Mouse (Mus musculus) CH12.LX (cell line): ENCODE results near the gene Plppr5. TPM values are rescaled to one million over a fixed set of nuclear protein-coding genes. Genes with fewer than 3 reads are reported as not detected.

Experiments
- DNase-seq: peaks from one replicate; pipeline ENCODE4 v3.0.0-alpha.2; 2013; ENCODE audit errors: extremely low read depth
- H3K27ac ChIP-seq: 2 replicates; pipeline ENCODE4 v1.5.1; 2012; ENCODE audit warnings: low read depth, mild to moderate bottlenecking, control low read depth, moderate library complexity; ENCODE audit not compliant: insufficient read depth
- H3K27me3 ChIP-seq: replicated peaks from 2 replicates; pipeline ENCODE3; 2012; ENCODE audit warnings: inconsistent platforms
- H3K36me3 ChIP-seq, 2 experiments: replicated peaks in 1 of 2; 2 replicates each; pipeline versions ENCODE3 to v1.6.1; 2012; ENCODE audit warnings: inconsistent platforms in 1 of 2, low read length in 1 of 2, mild to moderate bottlenecking in 1 of 2, mixed read lengths in 1 of 2, moderate library complexity in 1 of 2; ENCODE audit not compliant: control insufficient read depth in 1 of 2, insufficient read depth in 1 of 2
- H3K4me1 ChIP-seq, 2 experiments: 2 replicates each; pipeline ENCODE4 v1.6.1; 2012; ENCODE audit warnings: inconsistent platforms in 1 of 2, moderate library complexity in 1 of 2; ENCODE audit not compliant: insufficient read depth in 2 of 2, control insufficient read depth in 1 of 2
- H3K4me2 ChIP-seq: 2 replicates; pipeline ENCODE4 v1.6.1; 2012; ENCODE audit warnings: low read depth, mild to moderate bottlenecking, control low read depth; ENCODE audit not compliant: poor library complexity, insufficient read depth, severe bottlenecking
- H3K4me3 ChIP-seq, 3 experiments: fragments of 150-350 bp in 1 of 3; sonication (generic) in 1 of 3; replicated peaks in 1 of 3; 2 replicates each; pipeline versions ENCODE3 to v1.5.1; 2011 to 2012; ENCODE audit warnings: low read depth in 2 of 3, low read length in 2 of 3, mild to moderate bottlenecking in 2 of 3, moderate library complexity in 2 of 3, control low read depth in 1 of 3, improper control_type of control experiment in 1 of 3, inconsistent platforms in 1 of 3, mixed read lengths in 1 of 3; ENCODE audit not compliant: poor library complexity in 1 of 3
- H3K79me2 ChIP-seq: replicated peaks from 2 replicates; pipeline ENCODE4 v1.6.1; 2012; ENCODE audit warnings: mild to moderate bottlenecking, moderate library complexity; ENCODE audit not compliant: control insufficient read depth, poor library complexity, insufficient read depth, severe bottlenecking; ENCODE audit errors: extremely low read depth
- H3K9ac ChIP-seq: 2 replicates; pipeline ENCODE4 v1.6.1; 2012; ENCODE audit warnings: low read depth, mild to moderate bottlenecking, control low read depth, moderate library complexity; ENCODE audit not compliant: insufficient read depth
- H3K9me3 ChIP-seq: replicated peaks from 2 replicates; pipeline ENCODE3; 2012; ENCODE audit warnings: low read length, inconsistent platforms, mixed read lengths
- CHD1 ChIP-seq: IDR thresholded peaks from 2 replicates; pipeline ENCODE4 v1.6.1; 2012; ENCODE audit warnings: low read depth, low read length, improper control_type of control experiment, inconsistent platforms
- CHD2 ChIP-seq: IDR thresholded peaks from 2 replicates; pipeline ENCODE4 v1.6.1; 2011; ENCODE audit warnings: low read length, improper control_type of control experiment
- E2F4 ChIP-seq: IDR thresholded peaks from 2 replicates; pipeline ENCODE4 v1.6.1; 2011; ENCODE audit warnings: low read depth, low read length, improper control_type of control experiment; ENCODE audit not compliant: insufficient replicate concordance
- EP300 ChIP-seq: IDR thresholded peaks from 2 replicates; pipeline ENCODE4 v1.6.1; 2011; ENCODE audit warnings: low read length, improper control_type of control experiment
- GABPA ChIP-seq: IDR thresholded peaks from 2 replicates; pipeline ENCODE4 v1.6.1; 2012; ENCODE audit warnings: low read depth, low read length, improper control_type of control experiment, inconsistent platforms; ENCODE audit not compliant: insufficient replicate concordance
- HCFC1 ChIP-seq: IDR thresholded peaks from 2 replicates; pipeline ENCODE4 v1.6.1; 2012; ENCODE audit warnings: low read depth, mild to moderate bottlenecking, inconsistent platforms, low read length, improper control_type of control experiment
- JUN ChIP-seq: IDR thresholded peaks from 2 replicates; pipeline ENCODE4 v1.6.1; 2011; ENCODE audit warnings: low read depth, mild to moderate bottlenecking, low read length, improper control_type of control experiment, moderate library complexity; ENCODE audit not compliant: insufficient read depth
- JUND ChIP-seq: conservative IDR thresholded peaks from 2 replicates; pipeline ENCODE4 v1.6.1; 2011; ENCODE audit warnings: low read depth, low read length, improper control_type of control experiment
- KAT2A ChIP-seq: IDR thresholded peaks from 2 replicates; pipeline ENCODE4 v1.6.1; 2012; ENCODE audit warnings: low read length, improper control_type of control experiment, inconsistent platforms; ENCODE audit not compliant: insufficient replicate concordance
- MAX ChIP-seq: IDR thresholded peaks from 2 replicates; pipeline ENCODE4 v1.6.1; 2011; ENCODE audit warnings: low read length, improper control_type of control experiment
- MAZ ChIP-seq: IDR thresholded peaks from 2 replicates; pipeline ENCODE4 v1.6.1; 2012; ENCODE audit warnings: low read depth, mild to moderate bottlenecking, inconsistent platforms, low read length, improper control_type of control experiment, moderate library complexity
- MEF2A ChIP-seq: IDR thresholded peaks from 2 replicates; pipeline ENCODE4 v1.6.1; 2014; ENCODE audit warnings: low read depth, mild to moderate bottlenecking, inconsistent platforms, low read length, improper control_type of control experiment, borderline replicate concordance
- MXI1 ChIP-seq: IDR thresholded peaks from 2 replicates; pipeline ENCODE4 v1.6.1; 2011; ENCODE audit warnings: mild to moderate bottlenecking, low read depth, low read length, improper control_type of control experiment
- NRF1 ChIP-seq: IDR thresholded peaks from 2 replicates; pipeline ENCODE4 v1.6.1; 2014; ENCODE audit warnings: low read depth, mild to moderate bottlenecking, inconsistent platforms, low read length, improper control_type of control experiment, moderate library complexity
- POLR2A ChIP-seq: IDR thresholded peaks from 2 replicates; pipeline ENCODE4 v1.6.1; 2011; ENCODE audit warnings: low read depth, mild to moderate bottlenecking, improper control_type of control experiment, low read length
- POLR2AphosphoS2 ChIP-seq: IDR thresholded peaks from 2 replicates; pipeline ENCODE4 v1.6.1; 2011; ENCODE audit warnings: low read depth, low read length, improper control_type of control experiment
- RAD21 ChIP-seq: IDR thresholded peaks from 2 replicates; pipeline ENCODE4 v1.6.1; 2011; ENCODE audit warnings: low read depth, mild to moderate bottlenecking, low read length, improper control_type of control experiment, moderate library complexity
- RCOR1 ChIP-seq: conservative IDR thresholded peaks from 2 replicates; pipeline ENCODE4 v1.6.1; 2012; ENCODE audit warnings: low read depth, mild to moderate bottlenecking, inconsistent platforms, low read length, improper control_type of control experiment
- SMC3 ChIP-seq: IDR thresholded peaks from 2 replicates; pipeline ENCODE4 v1.6.1; 2011; ENCODE audit warnings: low read depth, low read length, improper control_type of control experiment
- TBP ChIP-seq: conservative IDR thresholded peaks from 2 replicates; pipeline ENCODE4 v1.6.1; 2011; ENCODE audit warnings: low read depth, low read length, improper control_type of control experiment
- TCF12 ChIP-seq: IDR thresholded peaks from 2 replicates; pipeline ENCODE4 v1.6.1; 2014; ENCODE audit warnings: low read depth, mild to moderate bottlenecking, inconsistent platforms, low read length, improper control_type of control experiment
- UBTF ChIP-seq: IDR thresholded peaks from 2 replicates; pipeline ENCODE4 v1.6.1; 2012; ENCODE audit warnings: low read depth, mild to moderate bottlenecking, inconsistent platforms, low read length, improper control_type of control experiment, moderate library complexity
- USF1 ChIP-seq: IDR thresholded peaks from 2 replicates; pipeline ENCODE4 v1.6.1; 2014; ENCODE audit warnings: low read depth, mild to moderate bottlenecking, inconsistent platforms, low read length, improper control_type of control experiment
- ZC3H11A ChIP-seq: IDR thresholded peaks from 2 replicates; pipeline ENCODE4 v1.6.1; 2012; ENCODE audit warnings: low read depth, mild to moderate bottlenecking, inconsistent platforms, low read length, improper control_type of control experiment
- ZKSCAN1 ChIP-seq: IDR thresholded peaks from 2 replicates; pipeline ENCODE4 v1.6.1; 2012; ENCODE audit warnings: low read depth, inconsistent platforms, low read length, improper control_type of control experiment, borderline replicate concordance
- ZNF384 ChIP-seq: IDR thresholded peaks from 2 replicates; pipeline ENCODE4 v1.6.1; 2012; ENCODE audit warnings: low read depth, low read length, improper control_type of control experiment, inconsistent platforms
- dilution Hi-C: fragments of 300-500 bp; cut with MboI; formaldehyde crosslinking; loops from 2 replicates; pipeline ENCODE4 v1.14.3; 2020; ENCODE audit warnings: low sequenced_read_pairs; ENCODE audit not compliant: extremely low pct_unique_long_range_greater_than_20kb, extremely low pct_ligation_motif_present
- in situ Hi-C: fragments of 300-500 bp; cut with MboI; formaldehyde crosslinking; loops from 3 replicates; pipeline ENCODE4 v1.14.3; 2019; ENCODE audit warnings: low sequenced_read_pairs, low pct_ligation_motif_present, low pct_unique_long_range_greater_than_20kb, mixed read lengths
- polyA plus RNA-seq: library from polyadenylated mRNA; unstranded; fragments of >175 nt; gene quantifications from 2 replicates; pipeline ENCODE4 v1.2.1, GENCODE M21; 2012; ENCODE audit warnings: low read depth; ENCODE audit not compliant: insufficient read length
- total RNA-seq, 2 experiments: library from RNA; depleted of rRNA; stranded (reverse); fragments of 300-350 nt in 1 of 2; fragments of >200 nt in 1 of 2; gene quantifications; 2 replicates each; pipeline ENCODE4 v1.2.3; 2012 to 2014

The Plppr5 gene
- total and polyA plus RNA-seq, 3 experiments = not detected

GRCm38 (mm10) chr3:117630332-117630731 is 55.7 kb downstream of the Plppr5 start:
- Histone ChIP-seq H3K36me3 (no peaks in the 10 kb centered on the region), H3K79me2 (no peaks in the 10 kb centered on the region), H3K27me3 (no peaks in the 10 kb centered on the region), H3K4me1 (no peaks in the 10 kb centered on the region), H3K9ac (no peak overlapping the region), H3K27ac (no peak overlapping the region), H3K4me2 (no peak overlapping the region), H3K4me3 (no peak overlapping the region), H3K9me3 (no peaks in the 10 kb centered on the region)
- DNase-seq = no peak
- TF ChIP-seq EP300 = no peak
- TF ChIP-seq JUND = no peak
- no peak for TF ChIP-seq MAZ
- no peak for TF ChIP-seq ZKSCAN1
- TF ChIP-seq JUN = no peak
- no peak for TF ChIP-seq HCFC1
- no peak for TF ChIP-seq RAD21
- no peak for TF ChIP-seq CHD1
- TF ChIP-seq ZNF384 = no peak
- no peak for TF ChIP-seq CHD2
- no peak for TF ChIP-seq NRF1
- TF ChIP-seq SMC3 = no peak
- no peak for TF ChIP-seq TCF12
- no peak for TF ChIP-seq KAT2A
- TF ChIP-seq POLR2AphosphoS2 = no peak
- TF ChIP-seq GABPA = no peak
- no peak for TF ChIP-seq RCOR1
- TF ChIP-seq ZC3H11A = no peak
- TF ChIP-seq MAX = no peak
- in situ Hi-C loops (no loop called here), dilution Hi-C loops (no loop called here)

GRCm38 (mm10) chr3:117648612-117649011 is 74.0 kb downstream of the Plppr5 start:
- in situ Hi-C loops (no loop called here), dilution Hi-C loops (no loop called here)
- H3K4me3 ChIP-seq = no peak overlapping the region
- H3K36me3 ChIP-seq = no peaks in the 10 kb centered on the region
- DNase-seq = no peak
- H3K4me1 ChIP-seq = peaks cover 0 to 3% of the 10 kb centered on the region in 2 experiments; a peak in 1 of 4 replicates
- H3K4me2 ChIP-seq = no peak overlapping the region
- H3K79me2 ChIP-seq = no peaks in the 10 kb centered on the region
- H3K27ac ChIP-seq = no peak overlapping the region
- no peak overlapping the region for H3K9ac ChIP-seq
- no peaks in the 10 kb centered on the region for H3K9me3 ChIP-seq
- no peaks in the 10 kb centered on the region for H3K27me3 ChIP-seq
- TF ChIP-seq CHD1 (no peak), MAZ (no peak), MAX (no peak), UBTF (no peak), ZC3H11A (no peak), EP300 (no peak), JUND (no peak), ZKSCAN1 (no peak), MEF2A (no peak), TBP (no peak), ZNF384 (no peak), USF1 (no peak), POLR2A (no peak), POLR2AphosphoS2 (no peak), E2F4 (no peak), MXI1 (no peak)
